Mouse (Mus musculus): ENCODE measurements at regions not wholly inside any gene's neighbourhood (a gene's known extent, or its start where the extent isn't known, plus 50 kb on each side); places are given as distances from the start of the nearest gene placed in this dataset.

GRCm38 (mm10) chr1:128695936-128696335 lies 103.8 kb upstream of the Cxcr4 start:
- DNase-seq (ENCODE audit: extremely low read depth, low read depth, low spot score), result no peak
- Histone ChIP-seq H3K79me2 (ENCODE audit: control insufficient read depth, insufficient read depth, low read length) (no peaks in the 10 kb centered on the region), H3K4me1 (ENCODE audit: control insufficient read depth, insufficient read depth, low read length) (no peaks in the 10 kb centered on the region), H3K4me3 (ENCODE audit: insufficient read depth, low read depth, low read length) (no peak overlapping the region), H3K27me3 (ENCODE audit: control insufficient read depth, insufficient read depth, low read length) (no peaks in the 10 kb centered on the region), H3K9ac (ENCODE audit: low read depth, low read length) (no peak overlapping the region), H3K27ac (replicated peaks; ENCODE audit: insufficient read depth, low read depth, low read length) (no peak overlapping the region), H3K36me3 (ENCODE audit: control insufficient read depth, insufficient read depth, low read length) (no peaks in the 10 kb centered on the region)
- 71% methylated on average over 2 of the region's 2 CpGs for WGBS
- no peak for TF ChIP-seq POLR2A (IDR thresholded peaks at IDR 0.05; ENCODE audit: extremely low read depth, insufficient read depth, low read length)
- TF ChIP-seq CTCF (IDR thresholded peaks at IDR 0.05; ENCODE audit: low read depth, low read length), result no peak

GRCm38 (mm10) chr1:128692799-128693198 lies 100.7 kb upstream of the Cxcr4 start:
- Histone ChIP-seq H3K27me3 (ENCODE audit: control insufficient read depth, insufficient read depth, low read length) (no peaks in the 10 kb centered on the region), H3K27ac (replicated peaks; ENCODE audit: insufficient read depth, low read depth, low read length) (no peak overlapping the region), H3K79me2 (ENCODE audit: control insufficient read depth, insufficient read depth, low read length) (no peaks in the 10 kb centered on the region), H3K9ac (ENCODE audit: low read depth, low read length) (no peak overlapping the region), H3K36me3 (ENCODE audit: control insufficient read depth, insufficient read depth, low read length) (no peaks in the 10 kb centered on the region), H3K4me3 (ENCODE audit: insufficient read depth, low read depth, low read length) (no peak overlapping the region), H3K4me1 (ENCODE audit: control insufficient read depth, insufficient read depth, low read length) (no peaks in the 10 kb centered on the region)
- DNase-seq (ENCODE audit: extremely low read depth, low read depth, low spot score), result no peak
- TF ChIP-seq POLR2A (IDR thresholded peaks at IDR 0.05; ENCODE audit: extremely low read depth, insufficient read depth, low read length), result no peak
- no peak for TF ChIP-seq CTCF (IDR thresholded peaks at IDR 0.05; ENCODE audit: low read depth, low read length)

- 71% methylated on average over 8 of the region's 8 CpGs for WGBS
- no peak for DNase-seq (ENCODE audit: extremely low read depth, low read depth, low spot score)
- no peaks in the 10 kb centered on the region for H3K4me1 ChIP-seq (ENCODE audit: control insufficient read depth, insufficient read depth, low read length)
- TF ChIP-seq POLR2A (IDR thresholded peaks at IDR 0.05; ENCODE audit: extremely low read depth, insufficient read depth, low read length) (no peak), CTCF (IDR thresholded peaks at IDR 0.05; ENCODE audit: low read depth, low read length) (no peak)
- no peaks in the 10 kb centered on the region for H3K36me3 ChIP-seq (ENCODE audit: control insufficient read depth, insufficient read depth, low read length)
- H3K79me2 ChIP-seq (ENCODE audit: control insufficient read depth, insufficient read depth, low read length), result no peaks in the 10 kb centered on the region
- H3K27me3 ChIP-seq (ENCODE audit: control insufficient read depth, insufficient read depth, low read length), result no peaks in the 10 kb centered on the region
- no peak overlapping the region for H3K4me3 ChIP-seq (ENCODE audit: insufficient read depth, low read depth, low read length)
- no peak overlapping the region for H3K27ac ChIP-seq (replicated peaks; ENCODE audit: insufficient read depth, low read depth, low read length)
- H3K9ac ChIP-seq (ENCODE audit: low read depth, low read length), result no peak overlapping the region
Measured at GRCm38 (mm10) chr1:128692313-128692712, 100.2 kb upstream of the Cxcr4 start.

GRCm38 (mm10) chr1:128687236-128687927 lies 95.3 kb upstream of the Cxcr4 start:
- no peaks in the 10 kb centered on the region for H3K27me3 ChIP-seq (ENCODE audit: control insufficient read depth, insufficient read depth, low read length)
- no peak overlapping the region for H3K9ac ChIP-seq (ENCODE audit: low read depth, low read length)
- H3K4me3 ChIP-seq (ENCODE audit: insufficient read depth, low read depth, low read length), result no peak overlapping the region
- no peak for TF ChIP-seq POLR2A (IDR thresholded peaks at IDR 0.05; ENCODE audit: extremely low read depth, insufficient read depth, low read length)
- TF ChIP-seq CTCF (IDR thresholded peaks at IDR 0.05; ENCODE audit: low read depth, low read length), result no peak
- no peaks in the 10 kb centered on the region for H3K4me1 ChIP-seq (ENCODE audit: control insufficient read depth, insufficient read depth, low read length)
- H3K27ac ChIP-seq (replicated peaks; ENCODE audit: insufficient read depth, low read depth, low read length), result no peak overlapping the region
- DNase-seq (ENCODE audit: extremely low read depth, low read depth, low spot score), result no peak
- WGBS, result 36% methylated on average over 9 of the region's 9 CpGs
- H3K36me3 ChIP-seq (ENCODE audit: control insufficient read depth, insufficient read depth, low read length), result no peaks in the 10 kb centered on the region
- H3K79me2 ChIP-seq (ENCODE audit: control insufficient read depth, insufficient read depth, low read length), result no peaks in the 10 kb centered on the region

GRCm38 (mm10) chr1:128685467-128686137 lies 93.5 kb upstream of the Cxcr4 start:
- H3K27ac ChIP-seq (replicated peaks; ENCODE audit: insufficient read depth, low read depth, low read length), result no peak overlapping the region
- no peaks in the 10 kb centered on the region for H3K79me2 ChIP-seq (ENCODE audit: control insufficient read depth, insufficient read depth, low read length)
- DNase-seq (ENCODE audit: extremely low read depth, low read depth, low spot score), result no peak
- H3K36me3 ChIP-seq (ENCODE audit: control insufficient read depth, insufficient read depth, low read length), result no peaks in the 10 kb centered on the region
- no peaks in the 10 kb centered on the region for H3K4me1 ChIP-seq (ENCODE audit: control insufficient read depth, insufficient read depth, low read length)
- no peak for TF ChIP-seq CTCF (IDR thresholded peaks at IDR 0.05; ENCODE audit: low read depth, low read length)
- no peak for TF ChIP-seq POLR2A (IDR thresholded peaks at IDR 0.05; ENCODE audit: extremely low read depth, insufficient read depth, low read length)
- no peak overlapping the region for H3K4me3 ChIP-seq (ENCODE audit: insufficient read depth, low read depth, low read length)
- WGBS, result 68% methylated on average over 8 of the region's 8 CpGs
- no peaks in the 10 kb centered on the region for H3K27me3 ChIP-seq (ENCODE audit: control insufficient read depth, insufficient read depth, low read length)
- no peak overlapping the region for H3K9ac ChIP-seq (ENCODE audit: low read depth, low read length)

GRCm38 (mm10) chr1:128682942-128683341 lies 90.8 kb upstream of the Cxcr4 start:
- TF ChIP-seq POLR2A (IDR thresholded peaks at IDR 0.05; ENCODE audit: extremely low read depth, insufficient read depth, low read length) (no peak), CTCF (IDR thresholded peaks at IDR 0.05; ENCODE audit: low read depth, low read length) (no peak)
- Histone ChIP-seq H3K36me3 (ENCODE audit: control insufficient read depth, insufficient read depth, low read length) (no peaks in the 10 kb centered on the region), H3K27ac (replicated peaks; ENCODE audit: insufficient read depth, low read depth, low read length) (no peak overlapping the region), H3K27me3 (ENCODE audit: control insufficient read depth, insufficient read depth, low read length) (no peaks in the 10 kb centered on the region), H3K79me2 (ENCODE audit: control insufficient read depth, insufficient read depth, low read length) (no peaks in the 10 kb centered on the region), H3K4me1 (ENCODE audit: control insufficient read depth, insufficient read depth, low read length) (no peaks in the 10 kb centered on the region), H3K4me3 (ENCODE audit: insufficient read depth, low read depth, low read length) (no peak overlapping the region), H3K9ac (ENCODE audit: low read depth, low read length) (no peak overlapping the region)
- DNase-seq (ENCODE audit: extremely low read depth, low read depth, low spot score), result no peak
- WGBS, result 63% methylated on average over 8 of the region's 8 CpGs

All from liver, adult 2 months (tissue).